Mouse (Mus musculus): ENCODE measurements around the gene Gm49355.

Gm49355 gene

DNA sequence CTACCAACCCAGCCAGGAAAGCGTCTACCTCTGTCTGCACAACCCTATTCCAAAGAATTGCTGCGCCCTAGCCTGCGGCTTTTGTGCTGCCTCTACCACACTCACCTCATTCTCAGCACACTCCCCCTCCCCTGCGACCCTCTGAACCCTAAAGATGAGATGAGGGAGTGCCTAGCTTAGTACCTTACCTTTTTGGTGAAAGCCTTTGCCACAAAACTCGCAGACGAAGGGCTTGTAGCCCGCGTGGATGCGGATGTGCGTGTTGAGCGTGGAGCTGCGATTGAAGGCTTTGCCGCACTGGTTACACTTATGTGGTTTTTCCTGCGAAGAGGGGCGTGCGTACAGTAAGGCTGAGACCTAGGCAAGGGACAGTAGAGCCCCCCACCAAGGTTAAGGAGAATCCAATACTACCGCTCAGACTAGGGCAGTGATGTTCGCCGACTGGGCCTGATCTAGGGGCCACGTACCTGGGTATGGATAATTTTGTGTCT, 59.7 kb downstream of the Gm49355 start:
- DNase-seq = no peak

DNA sequence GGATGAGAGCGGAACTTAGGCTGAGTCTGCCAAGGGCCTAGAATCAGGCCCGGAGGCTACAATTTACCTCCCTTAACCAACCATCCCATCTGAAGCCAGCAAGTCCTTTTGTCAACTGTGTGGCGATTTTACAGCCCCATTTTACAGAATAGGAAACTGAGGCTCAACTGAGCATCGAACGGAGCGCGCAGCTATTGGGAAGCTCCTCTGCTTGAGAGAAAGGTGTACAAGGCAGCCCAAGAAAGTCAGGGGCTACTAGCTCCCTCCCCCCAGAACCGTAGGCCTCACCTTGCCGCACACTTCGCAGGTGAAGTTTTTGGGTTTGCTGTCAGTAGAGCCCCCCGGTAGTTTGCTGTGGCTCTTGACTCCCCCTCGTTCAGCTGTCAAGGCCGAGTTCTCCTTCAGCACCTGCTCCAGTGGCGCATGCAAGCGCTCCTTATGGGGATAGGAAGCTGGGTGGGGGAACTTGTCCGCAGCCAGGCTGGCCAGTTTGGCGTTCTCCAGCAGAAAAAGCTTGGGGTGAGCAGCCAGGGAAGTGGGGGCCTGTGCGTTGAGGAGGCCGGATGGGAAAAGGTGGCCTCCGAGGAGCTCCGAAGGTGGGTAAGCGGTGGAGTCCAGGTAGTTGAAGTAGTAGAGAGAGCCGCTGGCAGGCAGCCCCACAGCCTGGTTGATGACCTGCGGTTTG, 60.4 kb downstream of the Gm49355 start:
- no peak for DNase-seq

DNA sequence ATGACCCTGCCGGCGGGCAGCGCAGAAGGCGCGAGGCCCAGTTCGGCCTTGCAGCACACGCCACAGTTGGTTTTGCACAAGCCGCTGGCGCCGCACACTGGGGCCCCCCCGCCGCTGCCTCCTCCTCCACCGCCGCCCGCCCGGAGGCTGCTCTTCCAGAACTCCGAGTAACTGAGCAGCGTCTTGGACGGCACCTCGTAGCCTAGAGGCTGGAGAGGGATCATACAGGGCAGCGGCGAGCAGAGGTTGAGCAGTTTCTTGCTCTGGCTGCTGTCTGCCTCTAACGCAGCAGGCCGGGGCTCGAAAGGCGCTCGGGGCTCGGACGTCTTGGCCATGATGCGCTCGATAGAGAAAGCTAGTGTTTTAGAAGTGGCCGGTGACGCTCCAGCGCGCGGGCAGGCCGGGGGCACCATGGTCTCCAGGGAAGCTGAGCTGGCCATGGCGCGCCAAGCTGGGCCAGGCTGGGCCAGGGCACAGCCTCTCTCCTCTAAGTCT, 61.0 kb downstream of the Gm49355 start:
- DNase-seq = no peak

DNA sequence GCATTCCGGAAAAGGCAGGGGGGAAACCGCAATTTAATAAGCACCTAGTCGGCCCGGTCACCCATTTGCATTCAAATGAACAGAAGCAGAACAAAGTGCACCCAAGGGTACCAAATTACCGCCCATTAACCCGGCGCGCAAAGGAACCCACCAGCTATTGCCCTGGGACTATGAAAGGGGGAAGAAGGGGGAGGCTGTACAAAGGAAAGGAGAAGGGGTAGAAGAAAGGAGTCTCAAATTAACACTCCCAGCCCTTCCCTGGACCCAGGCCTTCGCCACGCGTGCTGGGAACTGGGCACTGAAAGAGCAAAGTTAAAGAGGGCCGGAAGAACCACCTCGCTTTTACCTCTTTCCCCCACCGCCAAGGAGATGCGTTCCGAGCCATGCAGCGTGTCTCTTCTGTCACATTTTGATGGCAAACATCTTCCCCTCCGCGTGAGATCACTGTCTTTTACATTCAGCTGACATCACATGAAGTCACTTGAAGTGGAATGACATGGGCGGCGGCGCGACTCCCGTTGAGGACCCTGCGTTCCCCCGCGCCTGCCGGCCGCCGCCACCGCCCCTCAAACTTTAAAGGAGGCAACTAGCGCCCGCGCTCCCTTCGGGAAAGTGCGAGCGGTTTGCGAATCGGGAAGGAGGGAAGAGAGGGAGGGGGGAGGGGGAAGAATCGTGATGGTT, 61.6 kb downstream of the Gm49355 start:
- DNase-seq = no peak

DNA sequence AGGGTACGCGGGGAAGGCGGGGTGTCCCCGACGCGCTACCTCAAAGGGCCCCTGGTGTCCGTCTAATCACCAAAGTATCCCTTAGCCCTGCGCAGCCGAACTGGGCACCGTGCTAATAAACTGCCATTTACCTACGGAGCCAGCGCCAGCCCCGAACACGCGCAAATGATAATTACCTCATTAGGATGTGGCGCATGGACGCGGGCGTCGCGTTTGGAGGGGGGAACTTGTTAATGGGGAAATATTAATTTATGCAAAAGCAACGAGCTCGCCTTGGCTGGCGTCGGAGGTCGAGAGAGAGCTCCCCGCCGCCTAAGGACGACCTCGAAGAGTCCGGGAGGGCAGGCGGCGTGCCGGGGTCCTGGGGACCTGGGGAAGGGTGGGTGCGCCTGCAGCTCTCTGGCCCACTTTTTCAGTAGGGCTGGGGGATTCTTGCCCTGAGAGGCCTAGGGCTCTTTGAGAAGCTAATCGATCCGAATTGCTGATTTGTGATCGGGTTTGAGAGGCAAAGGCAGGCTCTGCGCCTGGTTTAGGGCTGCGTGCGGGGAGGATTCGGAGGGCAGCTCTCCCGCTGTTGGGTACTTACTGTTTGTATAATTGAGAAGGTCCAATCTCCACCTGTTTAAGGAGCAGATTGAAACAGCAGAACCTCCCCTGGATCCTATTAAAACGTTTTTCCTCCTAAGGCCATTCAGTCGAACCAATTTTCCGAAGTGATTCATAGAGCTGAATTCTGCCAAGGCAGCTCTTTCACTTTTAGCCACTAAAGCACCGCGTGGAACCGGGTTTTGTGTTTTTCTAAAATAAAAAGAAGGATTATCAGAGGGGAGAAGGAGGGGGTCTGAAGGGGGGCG, 62.5 kb downstream of the Gm49355 start:
- no peak for DNase-seq

DNA sequence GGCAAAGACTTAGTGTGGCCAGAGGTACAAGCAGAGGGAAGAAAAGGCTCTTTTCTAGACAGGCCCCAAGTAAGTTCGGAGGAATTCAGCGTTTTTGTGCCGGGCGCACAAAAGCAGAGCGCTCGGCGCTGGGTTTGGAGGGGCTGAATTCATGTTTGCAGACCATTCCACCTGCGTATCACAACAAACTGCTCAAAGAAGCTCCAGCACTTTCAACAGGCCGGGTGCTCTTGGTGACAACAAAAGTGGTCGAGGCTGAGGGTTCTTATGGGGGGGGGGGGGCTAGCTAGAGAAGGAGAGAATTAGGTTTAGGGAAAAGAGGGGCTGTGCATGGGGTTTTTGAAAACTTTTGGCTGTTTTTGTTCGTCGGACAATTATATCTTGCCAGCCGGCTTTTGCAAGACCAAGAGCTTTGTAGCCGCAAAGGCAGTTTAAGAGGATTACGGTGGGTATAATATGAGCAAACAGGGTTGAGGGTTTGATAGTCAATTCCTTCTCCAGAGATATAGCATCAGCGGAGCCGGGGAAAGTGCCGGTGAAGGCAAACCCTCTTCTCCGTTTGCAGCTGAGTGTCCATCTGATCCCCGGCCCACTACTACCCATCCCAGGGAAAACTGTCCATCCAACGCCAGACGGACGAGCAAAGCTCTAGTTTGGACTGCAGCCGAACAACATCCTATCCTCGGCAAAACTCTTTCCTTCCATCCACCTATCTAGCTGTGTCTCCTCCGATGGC, 63.3 kb downstream of the Gm49355 start:
- DNase-seq = no peak

DNA sequence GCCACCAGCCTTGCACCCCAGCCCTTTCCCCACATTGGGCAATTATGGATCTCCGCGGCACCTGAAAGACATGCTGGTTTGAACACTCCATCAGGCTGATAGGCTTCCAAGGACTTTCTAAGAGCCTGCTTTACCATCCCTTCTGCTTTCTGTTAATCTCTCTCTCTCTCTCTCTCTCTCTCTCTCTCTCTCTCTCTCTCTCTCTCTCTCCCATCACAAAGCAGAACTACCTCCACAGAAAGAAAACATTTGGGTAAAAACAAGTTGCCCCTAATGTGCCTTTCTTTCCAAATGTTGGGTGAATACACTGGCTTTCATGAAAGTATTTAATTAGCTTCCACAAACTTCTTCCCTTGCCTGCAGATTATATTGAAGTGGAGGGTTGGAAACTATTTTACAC, 64.3 kb downstream of the Gm49355 start, which contains the start of gene Fezf2:
TSS of gene Fezf2 (minus strand) at position 101 of the 400 bp plus-strand sequence.
- no peak for DNase-seq

DNA sequence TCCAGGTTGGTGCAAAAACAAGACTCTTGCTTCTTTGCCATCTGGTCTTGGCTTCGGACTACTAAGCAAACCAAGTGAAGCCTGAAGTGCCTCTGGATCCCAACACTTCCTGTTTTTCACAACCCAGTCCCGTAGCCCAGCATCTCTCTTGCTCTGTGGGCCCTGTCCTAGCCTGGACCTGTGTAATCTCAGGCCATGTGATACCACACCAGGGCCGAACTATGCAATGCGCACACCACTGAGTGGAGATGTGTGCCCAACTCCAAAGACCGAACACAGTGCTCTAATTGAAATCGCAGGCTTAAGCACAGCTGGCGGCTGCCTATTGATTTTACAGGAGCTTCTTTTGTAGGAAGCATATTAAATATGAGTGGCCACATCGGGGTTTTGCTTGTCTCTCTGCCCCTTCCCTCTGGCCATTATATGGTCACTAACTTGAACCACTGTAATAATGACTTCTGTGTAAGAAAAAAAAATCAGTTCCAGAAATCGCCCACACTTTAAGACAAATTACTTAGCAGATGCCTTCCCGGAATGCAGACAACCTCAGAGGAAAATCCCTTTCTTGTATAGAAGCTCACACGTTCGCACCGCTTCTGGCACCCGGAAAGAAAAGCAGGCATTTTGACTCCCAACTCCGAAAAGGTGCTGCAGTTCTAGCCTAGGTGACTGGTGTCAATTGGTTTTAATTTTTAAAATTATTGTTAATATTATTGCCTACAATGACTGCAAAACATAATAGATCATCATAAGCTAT, 65.7 kb downstream of the Gm49355 start:
- no peak for DNase-seq

DNA sequence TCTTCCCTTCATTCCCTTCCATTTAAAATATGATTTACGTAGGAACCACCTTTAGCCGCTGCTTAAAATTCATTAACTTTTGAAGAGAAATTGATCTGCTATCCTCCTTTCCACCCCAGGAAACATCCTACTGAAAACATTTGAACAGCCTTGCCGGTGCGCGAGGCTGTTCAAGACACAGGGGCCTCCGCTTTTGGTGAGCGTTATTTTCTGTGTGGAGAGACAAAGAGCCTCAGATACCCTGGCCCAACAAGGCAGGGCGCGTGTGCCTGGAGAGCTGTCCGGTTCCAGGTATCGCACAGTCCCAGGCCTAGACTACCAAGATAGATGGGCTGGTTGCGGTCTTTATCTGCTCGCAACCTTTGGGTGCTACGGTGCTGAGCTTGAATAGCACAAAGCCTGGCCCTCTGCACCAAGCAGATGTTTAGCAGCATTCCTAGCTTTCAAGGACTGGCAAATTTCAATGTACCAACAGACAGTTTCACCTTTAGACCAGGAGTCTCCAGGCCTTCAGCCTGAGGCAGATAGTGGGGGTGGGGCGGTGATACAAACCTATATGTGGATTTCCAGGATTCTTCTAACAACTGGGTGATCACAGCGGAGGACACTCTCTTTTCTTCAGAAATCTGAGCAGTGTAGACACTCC, 66.6 kb downstream of the Gm49355 start:
- DNase-seq = no peak
